Mouse (Mus musculus) adrenal gland, adult (tissue): ENCODE measurements around the gene Ddb1.
A peak's percentile ranks its signal among the peaks of the same experiment; 100 is the strongest.

ENCODE experiments used
- DNase-seq, 2 experiments: peaks; one replicate each; pipeline ENCODE4 v3.0.0; 2022 to 2023; ENCODE audit warnings: low spot score in 1 of 2; ENCODE audit not compliant: inconsistent age in 2 of 2

Gene Ddb1

DNA sequence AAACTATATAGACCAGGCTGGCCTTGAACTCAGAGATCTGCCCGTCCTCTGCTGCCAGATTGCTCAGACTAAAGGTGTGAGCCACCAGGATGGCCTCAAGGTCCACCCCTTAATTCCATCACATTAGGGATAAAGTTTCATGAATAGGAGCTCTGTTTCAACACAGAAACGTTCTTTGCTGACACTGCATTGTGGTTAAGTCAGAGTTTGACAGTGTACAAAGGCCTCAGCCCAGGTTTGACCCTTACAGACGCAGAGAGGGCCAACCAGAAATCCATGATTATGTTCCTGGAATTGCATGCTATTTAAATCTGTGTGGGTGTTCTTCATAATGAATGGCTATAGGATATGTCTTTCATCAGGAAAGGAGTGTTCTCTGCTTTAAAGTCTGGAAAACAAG is 14.8 kb upstream of the Ddb1 start:
- no peak for DNase-seq

DNA sequence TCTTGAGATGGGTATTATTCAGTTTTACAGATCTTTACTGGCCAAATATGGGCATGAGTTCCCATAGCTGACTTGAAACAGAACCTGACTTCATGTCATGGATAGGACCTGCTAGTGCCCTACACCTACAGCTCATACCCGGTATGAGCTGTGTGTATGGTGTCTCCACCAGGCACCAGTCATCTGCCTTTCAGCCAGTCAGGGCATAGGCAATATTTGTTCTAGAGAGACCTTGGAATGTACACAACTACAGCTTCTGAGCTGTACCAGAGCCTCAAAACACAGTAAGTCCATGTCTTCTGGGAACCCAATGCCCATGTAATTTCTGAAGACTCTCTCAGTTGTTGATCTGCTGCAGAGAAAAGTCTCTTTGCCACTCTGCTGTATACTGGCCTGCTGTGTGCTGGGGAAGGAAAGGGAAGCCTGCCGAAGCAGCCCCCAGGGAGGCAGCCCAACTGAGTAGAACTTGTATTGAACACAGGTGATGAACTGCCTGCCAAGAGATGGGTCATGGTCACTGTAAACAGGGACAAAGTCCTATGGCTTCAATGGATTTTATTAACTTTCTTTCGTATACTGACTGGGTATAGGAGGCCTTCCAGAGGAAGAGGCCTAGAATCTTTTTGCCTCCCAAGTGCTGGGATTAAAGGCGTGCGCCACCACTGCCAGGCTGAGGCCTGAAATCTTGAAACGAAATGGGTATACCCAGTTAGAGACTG is 13.3 kb upstream of the Ddb1 start:
- no peak for DNase-seq

DNA sequence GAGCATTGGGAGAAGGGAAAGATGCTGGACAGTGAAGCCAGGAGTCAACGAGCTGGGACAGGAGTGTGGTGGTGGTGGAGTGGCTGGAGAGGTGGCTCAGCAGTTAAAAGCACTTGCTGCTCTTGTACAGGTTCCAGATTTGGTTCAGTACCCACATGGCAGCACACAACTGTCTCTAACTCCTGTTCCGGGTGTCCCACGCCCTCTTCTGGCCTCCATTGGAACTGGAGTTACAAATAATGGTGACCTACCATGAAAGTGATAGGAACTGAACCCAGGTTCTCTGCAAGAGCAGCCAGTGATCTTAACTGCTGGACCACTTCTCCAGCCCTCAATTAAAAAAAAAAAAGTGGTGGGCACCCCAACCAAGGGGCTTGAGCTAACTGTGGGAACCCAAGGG is 6.9 kb upstream of the Ddb1 start:
- DNase-seq = peak in 1 of 2 experiments; percentile 64

- no peak for DNase-seq
These were observed 5.5 kb upstream of the Ddb1 start for GRCm38 (mm10) chr19:10599648-10600047.

DNA sequence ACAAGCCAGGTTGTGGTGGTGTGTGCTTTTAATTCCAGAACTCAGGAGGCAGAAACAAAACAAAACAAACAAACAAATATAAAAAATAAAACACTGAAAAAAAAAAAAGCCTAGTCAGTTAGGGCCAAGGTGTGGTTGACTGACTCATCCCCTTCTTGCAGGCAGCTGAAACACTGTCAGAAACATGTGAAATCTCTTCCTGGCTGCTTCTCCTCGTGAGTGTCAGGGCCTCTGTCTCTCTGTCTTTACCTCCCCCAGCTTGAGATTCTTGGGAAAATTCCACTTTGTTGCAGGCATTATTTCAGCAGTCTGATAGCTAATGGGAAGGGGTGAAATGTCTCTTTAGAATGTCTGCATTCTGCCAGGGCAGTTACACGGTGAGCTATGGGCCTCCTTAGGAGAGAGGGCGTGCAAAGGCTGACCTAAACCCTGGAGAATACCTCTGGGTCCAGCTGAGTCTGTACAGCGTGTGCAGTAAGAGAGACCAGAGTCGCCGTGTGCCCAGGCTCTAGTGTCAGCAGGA is 2.8 kb upstream of the Ddb1 start:
- DNase-seq = no peak

DNA sequence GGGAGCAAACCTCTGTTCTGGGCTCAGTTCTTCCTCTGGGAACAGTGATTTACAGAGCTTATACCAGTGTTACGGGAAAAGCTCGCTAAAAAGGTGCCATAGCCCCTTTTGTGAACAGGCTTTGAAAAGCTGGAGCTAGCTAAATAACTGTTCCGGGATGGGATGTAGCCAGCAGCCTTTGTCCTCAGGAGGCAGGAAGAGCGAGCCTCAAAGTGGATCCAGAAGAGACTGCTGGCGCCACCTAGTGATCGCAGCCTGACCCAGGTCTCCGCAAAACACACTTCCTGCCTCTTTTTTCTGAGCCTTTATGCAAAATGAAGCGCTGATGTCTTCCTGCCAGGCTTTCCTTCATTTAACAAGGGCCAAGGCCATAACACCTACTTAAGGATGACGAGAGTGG is 2.3 kb upstream of the Ddb1 start:
- DNase-seq = peak; percentile 87 to 95

DNA sequence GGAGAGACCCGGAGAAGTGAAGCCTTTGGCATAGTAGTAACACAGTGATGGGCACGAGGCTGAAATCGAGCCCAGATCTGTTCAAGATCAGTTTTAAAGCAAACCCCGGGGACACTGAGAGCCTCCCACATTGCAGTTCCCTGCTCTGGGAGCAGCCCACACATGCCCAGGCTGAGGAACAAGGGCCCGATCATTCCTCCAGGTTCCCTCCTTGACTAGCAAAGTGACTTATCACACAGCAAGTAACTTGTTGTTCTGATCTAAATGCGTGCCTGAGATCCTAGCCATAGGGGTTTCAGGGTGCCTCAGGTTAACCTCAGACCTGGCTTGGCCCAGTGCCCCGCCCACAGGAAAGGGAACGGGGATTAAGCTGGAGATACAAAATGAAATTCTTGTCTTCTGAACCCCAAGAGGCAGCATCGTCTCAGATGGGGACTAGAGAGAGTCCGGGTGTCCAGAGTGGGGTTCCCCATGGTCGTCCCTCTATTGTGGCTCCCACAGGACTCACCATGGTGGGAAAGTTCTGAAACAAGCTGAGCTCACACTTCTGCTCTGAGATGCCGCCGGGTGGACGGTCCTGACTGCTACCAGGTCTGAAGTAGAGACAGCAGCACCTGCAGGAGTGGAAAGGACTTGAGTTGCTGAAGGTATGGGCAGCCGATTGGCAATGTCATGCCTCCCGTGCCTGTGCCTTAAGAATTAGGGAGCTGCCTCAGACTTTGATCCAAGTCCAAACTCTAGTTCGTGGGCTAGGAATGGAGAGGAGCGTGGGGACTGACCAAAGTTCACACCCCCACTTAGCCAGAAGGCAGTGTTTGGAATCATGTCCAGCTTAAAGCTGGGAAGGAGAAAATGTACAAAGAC is 1.2 kb upstream of the Ddb1 start:
- DNase-seq = peak; percentile 22 to 46

- no peak for DNase-seq
These were observed 593 bp upstream of the Ddb1 start for GRCm38 (mm10) chr19:10604534-10604933.

GRCm38 (mm10) chr19:10605901-10606622 is 935 bp downstream of the Ddb1 start:
- peak in 1 of 2 experiments; percentile 57 for DNase-seq

DNA sequence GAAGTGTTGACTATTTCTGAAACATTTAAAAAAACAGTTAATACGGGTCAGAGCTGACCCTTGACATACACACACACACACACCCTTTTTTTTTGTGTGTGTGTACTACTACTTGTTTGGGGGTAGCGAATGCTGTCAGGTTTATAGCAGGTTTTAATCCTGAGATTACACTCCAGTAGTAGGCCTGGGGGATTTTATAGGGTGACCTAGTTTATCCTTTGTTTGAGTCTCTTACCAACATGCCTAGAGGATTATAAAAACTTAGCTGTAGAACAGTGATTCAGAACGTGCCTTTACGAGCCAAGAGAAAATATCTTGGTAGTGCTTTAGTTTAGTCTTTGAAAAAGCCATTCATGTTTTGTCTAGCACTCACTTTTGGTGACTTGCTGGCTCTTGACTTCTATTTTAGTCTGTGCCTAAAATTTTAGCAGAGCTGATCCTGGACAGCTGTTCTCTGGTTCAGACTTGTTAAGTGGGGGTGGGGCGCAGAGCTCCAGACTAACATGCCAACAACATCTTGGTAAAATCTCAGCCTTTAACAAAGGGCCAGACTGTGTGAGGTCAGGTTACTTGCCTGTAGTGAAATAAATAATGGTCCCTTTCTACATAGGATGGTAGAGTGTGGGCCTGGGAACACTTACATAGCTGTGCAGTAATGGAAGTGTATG is 3.6 kb downstream of the Ddb1 start:
- DNase-seq = no peak

- DNase-seq = peak; percentile 58 to 86
These were observed 29.2 kb downstream of the Ddb1 start, which contains the start of gene Vwce for GRCm38 (mm10) chr19:10634106-10634871. Vwce (plus strand) TSS chr19:10634213.

GRCm38 (mm10) chr19:10634872-10635318 is 29.8 kb downstream of the Ddb1 start:
- peak in 1 of 2 experiments; percentile 75 for DNase-seq

- no peak for DNase-seq
These were observed 32.7 kb downstream of the Ddb1 start for GRCm38 (mm10) chr19:10637840-10638239.

- DNase-seq = no peak
These were observed 35.0 kb downstream of the Ddb1 start for GRCm38 (mm10) chr19:10640080-10640479.

DNA sequence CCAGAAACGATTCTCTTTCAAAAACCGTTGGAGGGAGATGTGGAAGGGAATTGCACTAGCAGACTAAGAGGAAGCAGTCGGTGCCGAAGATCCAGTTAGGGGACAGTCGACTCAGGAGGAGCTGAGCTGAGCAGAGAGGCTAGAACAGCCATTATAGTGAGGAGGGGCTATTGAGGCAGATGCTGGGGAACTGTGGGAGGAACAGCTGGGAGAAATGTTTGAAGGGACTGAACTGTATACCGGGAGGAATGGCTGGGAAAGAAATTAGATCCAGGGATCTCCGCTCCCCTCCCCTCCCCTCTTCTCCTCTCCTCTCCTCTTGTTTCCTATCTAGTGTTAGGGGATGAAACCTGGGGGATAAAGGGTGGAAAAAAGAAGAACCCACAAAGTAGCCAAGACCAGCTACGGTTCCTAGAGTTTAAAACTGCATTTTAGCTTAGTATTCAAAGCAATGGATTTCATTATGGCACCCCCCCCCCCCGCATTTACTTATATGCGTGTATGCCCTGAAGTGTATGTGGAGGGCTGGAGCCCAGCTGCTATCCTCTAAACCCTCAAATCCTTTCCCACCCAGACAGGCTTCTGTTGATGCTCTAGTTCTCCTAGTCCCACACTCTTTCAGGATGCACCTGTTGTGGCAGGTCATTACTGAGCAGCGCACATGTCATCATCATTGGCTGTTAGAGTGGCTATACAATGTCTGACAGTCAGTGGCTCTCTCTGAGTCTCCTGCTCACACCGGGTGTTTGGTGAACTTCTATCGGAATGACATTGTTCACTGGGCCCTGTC is 35.7 kb downstream of the Ddb1 start:
- no peak for DNase-seq

GRCm38 (mm10) chr19:10645616-10646015 is 40.5 kb downstream of the Ddb1 start:
- DNase-seq = peak; percentile 54 to 74

DNA sequence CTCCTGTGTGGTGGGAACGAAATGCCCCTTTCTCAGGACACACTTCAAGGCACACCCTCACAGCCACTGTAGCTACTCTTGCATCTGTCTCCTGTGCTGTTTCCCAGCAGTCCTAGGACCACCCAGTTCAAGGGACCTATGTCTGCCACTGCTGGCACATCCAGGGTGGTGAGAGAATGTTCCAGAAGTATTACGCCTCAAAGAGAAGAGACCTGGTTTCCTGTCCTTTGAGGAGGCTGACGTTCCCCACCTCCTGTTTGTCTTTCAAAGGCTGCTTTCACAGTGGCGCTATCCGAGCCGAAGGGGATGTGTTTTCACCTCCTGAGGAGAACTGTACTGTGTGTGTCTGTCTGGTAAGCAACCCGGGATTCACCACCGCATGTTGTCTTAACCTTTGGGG is 43.0 kb downstream of the Ddb1 start:
- DNase-seq = no peak

DNA sequence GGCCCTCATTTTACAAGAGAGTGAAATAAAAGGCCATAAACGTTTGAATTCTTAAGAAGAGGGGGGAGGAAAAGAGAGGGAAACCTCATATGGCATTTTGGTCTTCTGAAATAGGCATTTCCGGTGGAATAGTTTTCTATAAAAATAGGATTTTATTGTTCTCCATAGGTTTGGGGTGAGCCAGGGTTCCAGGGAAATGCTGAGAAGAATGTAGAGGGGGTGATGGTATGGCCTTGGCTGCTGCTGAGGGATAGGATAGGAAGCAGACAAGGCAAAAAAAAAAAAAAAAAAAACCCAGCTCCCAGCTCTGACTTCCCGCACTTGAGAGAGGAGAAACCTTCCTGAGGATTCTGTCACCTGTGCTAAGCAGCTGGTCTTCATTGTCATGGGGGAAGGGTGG is 50.9 kb downstream of the Ddb1 start:
- no peak for DNase-seq

GRCm38 (mm10) chr19:10657742-10658141 is 52.6 kb downstream of the Ddb1 start:
- no peak for DNase-seq
